Mouse (Mus musculus): ENCODE measurements around the gene Olfr99. TPM values are rescaled to one million over a fixed set of nuclear protein-coding genes. Genes with fewer than 3 reads are reported as not detected.

Gene Olfr99
- polyA plus RNA-seq (2015; fragmentation: Illumina TruSeq; extraction: RNeasy Lipid Tissue Mini Kit (QIAGEN cat#74804); ENCODE audit: low read depth, low replicate concordance) = not detected

GRCm38 (mm10) chr17:37283360-37283759, at the start of gene Olfr99:
Gene Olfr99, minus strand, starts transcription at chr17:37283460.

GRCm38 (mm10) chr17:37316954-37317353, 33.7 kb upstream of the Olfr99 start, which contains the start of gene Olfr102:
Gene Olfr102, minus strand, starts transcription at chr17:37317054.

GRCm38 (mm10) chr17:37304213-37304612, 21.0 kb upstream of the Olfr99 start, which contains the start of gene Olfr101:
Gene Olfr101, minus strand, starts transcription at chr17:37304313.

GRCm38 (mm10) chr17:37270058-37270701, 13.1 kb downstream of the Olfr99 start, which contains the start of gene H2-M3:
Gene H2-M3, plus strand, starts transcription at chr17:37270220.

GRCm38 (mm10) chr17:37263626-37264025, 19.6 kb downstream of the Olfr99 start, which contains the start of gene Olfr98:
Gene Olfr98, minus strand, starts transcription at chr17:37263749.

GRCm38 (mm10) chr17:37237230-37237629, 46.0 kb downstream of the Olfr99 start, which contains the start of gene Olfr97:
Gene Olfr97, minus strand, starts transcription at chr17:37237330.

Other genes with a start within 250 kb of the Olfr99 start
- 529 TPM for gene Gabbr1, start 237.5 kb downstream of the Olfr99 start, polyA plus RNA-seq (2015; fragmentation: Illumina TruSeq; extraction: RNeasy Lipid Tissue Mini Kit (QIAGEN cat#74804); ENCODE audit: low read depth, low replicate concordance)
- not detected for gene Olfr90, start 195.0 kb downstream of the Olfr99 start, polyA plus RNA-seq (2015; fragmentation: Illumina TruSeq; extraction: RNeasy Lipid Tissue Mini Kit (QIAGEN cat#74804); ENCODE audit: low read depth, low replicate concordance)
- not detected for gene Olfr91, start 185.2 kb downstream of the Olfr99 start, polyA plus RNA-seq (2015; fragmentation: Illumina TruSeq; extraction: RNeasy Lipid Tissue Mini Kit (QIAGEN cat#74804); ENCODE audit: low read depth, low replicate concordance)
- not detected for gene Olfr92, start 163.4 kb downstream of the Olfr99 start, polyA plus RNA-seq (2015; fragmentation: Illumina TruSeq; extraction: RNeasy Lipid Tissue Mini Kit (QIAGEN cat#74804); ENCODE audit: low read depth, low replicate concordance)
- gene Olfr93, start 122.0 kb downstream of the Olfr99 start, polyA plus RNA-seq (2015; fragmentation: Illumina TruSeq; extraction: RNeasy Lipid Tissue Mini Kit (QIAGEN cat#74804); ENCODE audit: low read depth, low replicate concordance) = not detected
- not detected for gene Ubd, start 89.6 kb downstream of the Olfr99 start, polyA plus RNA-seq (2015; fragmentation: Illumina TruSeq; extraction: RNeasy Lipid Tissue Mini Kit (QIAGEN cat#74804); ENCODE audit: low read depth, low replicate concordance)
- gene Olfr94, start 82.5 kb downstream of the Olfr99 start, polyA plus RNA-seq (2015; fragmentation: Illumina TruSeq; extraction: RNeasy Lipid Tissue Mini Kit (QIAGEN cat#74804); ENCODE audit: low read depth, low replicate concordance) = not detected
- gene Olfr95, start 70.3 kb downstream of the Olfr99 start, polyA plus RNA-seq (2015; fragmentation: Illumina TruSeq; extraction: RNeasy Lipid Tissue Mini Kit (QIAGEN cat#74804); ENCODE audit: low read depth, low replicate concordance) = not detected
- gene Olfr96, start 63.3 kb downstream of the Olfr99 start, polyA plus RNA-seq (2015; fragmentation: Illumina TruSeq; extraction: RNeasy Lipid Tissue Mini Kit (QIAGEN cat#74804); ENCODE audit: low read depth, low replicate concordance) = not detected
- not detected for gene Olfr97, start 46.1 kb downstream of the Olfr99 start, polyA plus RNA-seq (2015; fragmentation: Illumina TruSeq; extraction: RNeasy Lipid Tissue Mini Kit (QIAGEN cat#74804); ENCODE audit: low read depth, low replicate concordance)
- not detected for gene Olfr98, start 19.7 kb downstream of the Olfr99 start, polyA plus RNA-seq (2015; fragmentation: Illumina TruSeq; extraction: RNeasy Lipid Tissue Mini Kit (QIAGEN cat#74804); ENCODE audit: low read depth, low replicate concordance)
- 5.0 TPM for gene H2-M3, start 13.2 kb downstream of the Olfr99 start, polyA plus RNA-seq (2015; fragmentation: Illumina TruSeq; extraction: RNeasy Lipid Tissue Mini Kit (QIAGEN cat#74804); ENCODE audit: low read depth, low replicate concordance)
- gene Olfr101, start 20.9 kb upstream of the Olfr99 start, polyA plus RNA-seq (2015; fragmentation: Illumina TruSeq; extraction: RNeasy Lipid Tissue Mini Kit (QIAGEN cat#74804); ENCODE audit: low read depth, low replicate concordance) = not detected
- not detected for gene Olfr102, start 33.6 kb upstream of the Olfr99 start, polyA plus RNA-seq (2015; fragmentation: Illumina TruSeq; extraction: RNeasy Lipid Tissue Mini Kit (QIAGEN cat#74804); ENCODE audit: low read depth, low replicate concordance)
- not detected for gene Olfr103, start 56.2 kb upstream of the Olfr99 start, polyA plus RNA-seq (2015; fragmentation: Illumina TruSeq; extraction: RNeasy Lipid Tissue Mini Kit (QIAGEN cat#74804); ENCODE audit: low read depth, low replicate concordance)
- not detected for gene Olfr104-ps, start 76.1 kb upstream of the Olfr99 start, polyA plus RNA-seq (2015; fragmentation: Illumina TruSeq; extraction: RNeasy Lipid Tissue Mini Kit (QIAGEN cat#74804); ENCODE audit: low read depth, low replicate concordance)
- gene Olfr105-ps, start 95.6 kb upstream of the Olfr99 start, polyA plus RNA-seq (2015; fragmentation: Illumina TruSeq; extraction: RNeasy Lipid Tissue Mini Kit (QIAGEN cat#74804); ENCODE audit: low read depth, low replicate concordance) = not detected
- not detected for gene Olfr106-ps, start 106.9 kb upstream of the Olfr99 start, polyA plus RNA-seq (2015; fragmentation: Illumina TruSeq; extraction: RNeasy Lipid Tissue Mini Kit (QIAGEN cat#74804); ENCODE audit: low read depth, low replicate concordance)
- gene Olfr107, start 115.8 kb upstream of the Olfr99 start, polyA plus RNA-seq (2015; fragmentation: Illumina TruSeq; extraction: RNeasy Lipid Tissue Mini Kit (QIAGEN cat#74804); ENCODE audit: low read depth, low replicate concordance) = not detected
- not detected for gene Olfr108, start 162.0 kb upstream of the Olfr99 start, polyA plus RNA-seq (2015; fragmentation: Illumina TruSeq; extraction: RNeasy Lipid Tissue Mini Kit (QIAGEN cat#74804); ENCODE audit: low read depth, low replicate concordance)
- gene Olfr109, start 175.5 kb upstream of the Olfr99 start, polyA plus RNA-seq (2015; fragmentation: Illumina TruSeq; extraction: RNeasy Lipid Tissue Mini Kit (QIAGEN cat#74804); ENCODE audit: low read depth, low replicate concordance) = not detected
- not detected for gene H2-M2, start 200.1 kb upstream of the Olfr99 start, polyA plus RNA-seq (2015; fragmentation: Illumina TruSeq; extraction: RNeasy Lipid Tissue Mini Kit (QIAGEN cat#74804); ENCODE audit: low read depth, low replicate concordance)
- not detected for gene Olfr110, start 209.0 kb upstream of the Olfr99 start, polyA plus RNA-seq (2015; fragmentation: Illumina TruSeq; extraction: RNeasy Lipid Tissue Mini Kit (QIAGEN cat#74804); ENCODE audit: low read depth, low replicate concordance)
- not detected for gene Olfr111, start 224.6 kb upstream of the Olfr99 start, polyA plus RNA-seq (2015; fragmentation: Illumina TruSeq; extraction: RNeasy Lipid Tissue Mini Kit (QIAGEN cat#74804); ENCODE audit: low read depth, low replicate concordance)